Mouse (Mus musculus) NIH3T3 (cell line): Measurements from ENCODE around the gene Neurl1a.
"Not testable (repeated sequence)": the region's sequence is repeated elsewhere in the genome, so short reads cannot be mapped to it uniquely, and the experiment has no call there.

ENCODE experiments used
- DNase-seq: peaks from one replicate; pipeline ENCODE4 v3.0.0-alpha.2; 2012; ENCODE audit warnings: low read depth

Neurl1a gene

GRCm38 (mm10) chr19:47178431-47179271, at the start of gene Neurl1a:
Gene Neurl1a, plus strand, starts transcription at chr19:47178820.
- peak; percentile 61 for DNase-seq

- DNase-seq = no peak
These were observed 49.8 kb upstream of the Neurl1a start for GRCm38 (mm10) chr19:47128835-47129234.

GRCm38 (mm10) chr19:47130551-47131125, 48.0 kb upstream of the Neurl1a start:
- DNase-seq = no peak

- DNase-seq = no peak
These were observed 45.5 kb upstream of the Neurl1a start for GRCm38 (mm10) chr19:47133161-47133560.

GRCm38 (mm10) chr19:47135568-47135967, 43.1 kb upstream of the Neurl1a start:
- DNase-seq = no peak

- DNase-seq = no peak
These were observed 42.5 kb upstream of the Neurl1a start for GRCm38 (mm10) chr19:47136170-47136569.

GRCm38 (mm10) chr19:47137051-47137581, 41.5 kb upstream of the Neurl1a start:
- DNase-seq = peak; percentile 72

GRCm38 (mm10) chr19:47137771-47138421, 40.7 kb upstream of the Neurl1a start, which contains the start of gene Calhm2:
Gene Calhm2, minus strand, starts transcription at chr19:47138294.
- DNase-seq = peak; percentile 65

GRCm38 (mm10) chr19:47139611-47140010, 39.0 kb upstream of the Neurl1a start:
- DNase-seq = not testable (repeated sequence)

GRCm38 (mm10) chr19:47142438-47142837, 36.2 kb upstream of the Neurl1a start:
- peak; percentile 67 for DNase-seq

GRCm38 (mm10) chr19:47144154-47144553, 34.5 kb upstream of the Neurl1a start, which contains the start of gene Calhm1:
Gene Calhm1, minus strand, starts transcription at chr19:47144254.
- DNase-seq = no peak

- no peak for DNase-seq
These were observed 30.3 kb upstream of the Neurl1a start for GRCm38 (mm10) chr19:47148267-47148847.

- DNase-seq = no peak
These were observed 28.8 kb upstream of the Neurl1a start for GRCm38 (mm10) chr19:47149854-47150253.

- no peak for DNase-seq
These were observed 27.1 kb upstream of the Neurl1a start for GRCm38 (mm10) chr19:47151332-47152061.

- no peak for DNase-seq
These were observed 26.6 kb upstream of the Neurl1a start for GRCm38 (mm10) chr19:47152062-47152369.

GRCm38 (mm10) chr19:47153767-47154166, 24.9 kb upstream of the Neurl1a start:
- DNase-seq = no peak

- no peak for DNase-seq
These were observed 21.0 kb upstream of the Neurl1a start, which contains the start of gene Calhm3 for GRCm38 (mm10) chr19:47157664-47158063. Gene Calhm3, minus strand, starts transcription at chr19:47157764.

- DNase-seq = no peak
These were observed 17.0 kb upstream of the Neurl1a start for GRCm38 (mm10) chr19:47161669-47162068.

- no peak for DNase-seq
These were observed 15.4 kb upstream of the Neurl1a start for GRCm38 (mm10) chr19:47163176-47163744.

- DNase-seq = no peak
These were observed 11.9 kb upstream of the Neurl1a start for GRCm38 (mm10) chr19:47166758-47167157.

GRCm38 (mm10) chr19:47167617-47168214, 10.9 kb upstream of the Neurl1a start:
- DNase-seq = no peak
